Mouse (Mus musculus): Measurements from ENCODE around the gene Sars2. TPM values are rescaled to one million over a fixed set of nuclear protein-coding genes. Genes with fewer than 3 reads are reported as not detected.
A peak's percentile ranks its signal among the peaks of the same experiment; 100 is the strongest.

Gene Sars2
- polyA plus RNA-seq, 1 experiment = 11.9 TPM

GRCm38 (mm10) chr7:28733211-28733610, 8.6 kb upstream of the Sars2 start:
- no peak for TF ChIP-seq POLR2A (IDR thresholded peaks at IDR 0.05; ENCODE audit: borderline replicate concordance, control insufficient read depth, low read depth, low read length)
- TF ChIP-seq CTCF (IDR thresholded peaks at IDR 0.05; ENCODE audit: control insufficient read depth, insufficient read depth, low read length) = no peak
- no peaks in the 10 kb centered on the region; the same call in 1 of the 2 replicates for H3K4me1 ChIP-seq (ENCODE audit: control insufficient read depth, insufficient read depth, low read length)
- no peak overlapping the region for H3K27ac ChIP-seq (ENCODE audit: control insufficient read depth, insufficient read depth, low read depth, low read length, poor library complexity)
- peak overlapping the region; percentile 27 for H3K4me3 ChIP-seq (replicated peaks; ENCODE audit: control insufficient read depth, low read depth, low read length)
- 34% methylated on average over 11 of the region's 11 CpGs for WGBS

DNA sequence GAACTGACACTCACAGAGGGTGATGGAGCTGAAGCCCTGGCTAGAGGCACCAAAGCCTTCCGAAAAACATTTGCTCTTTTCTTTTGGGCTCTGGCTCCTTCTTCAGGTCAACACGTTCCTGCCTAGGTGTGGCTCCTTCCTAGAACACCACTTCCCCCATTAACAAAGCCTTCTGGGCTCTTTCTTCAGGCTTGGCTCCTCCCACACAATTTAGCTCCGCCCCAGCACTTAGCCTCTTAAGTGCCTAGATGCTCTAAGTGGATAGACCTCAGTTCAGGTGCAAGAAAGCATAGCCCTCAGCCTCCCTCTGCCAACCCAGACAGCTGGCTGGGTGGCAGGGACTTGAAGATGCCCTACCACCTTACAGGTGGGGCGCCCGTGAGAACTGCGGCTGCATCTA, 6.1 kb upstream of the Sars2 start:
- H3K4me3 ChIP-seq (replicated peaks; ENCODE audit: control insufficient read depth, low read depth, low read length) = no peak overlapping the region
- H3K4me1 ChIP-seq (ENCODE audit: control insufficient read depth, insufficient read depth, low read length) = no peaks in the 10 kb centered on the region; the same call in 1 of the 2 replicates
- H3K27ac ChIP-seq (ENCODE audit: control insufficient read depth, insufficient read depth, low read depth, low read length, poor library complexity) = no peak overlapping the region
- WGBS = 79% methylated on average over 6 of the region's 6 CpGs
- TF ChIP-seq CTCF (IDR thresholded peaks at IDR 0.05; ENCODE audit: control insufficient read depth, insufficient read depth, low read length) (no peak), POLR2A (IDR thresholded peaks at IDR 0.05; ENCODE audit: borderline replicate concordance, control insufficient read depth, low read depth, low read length) (no peak)

DNA sequence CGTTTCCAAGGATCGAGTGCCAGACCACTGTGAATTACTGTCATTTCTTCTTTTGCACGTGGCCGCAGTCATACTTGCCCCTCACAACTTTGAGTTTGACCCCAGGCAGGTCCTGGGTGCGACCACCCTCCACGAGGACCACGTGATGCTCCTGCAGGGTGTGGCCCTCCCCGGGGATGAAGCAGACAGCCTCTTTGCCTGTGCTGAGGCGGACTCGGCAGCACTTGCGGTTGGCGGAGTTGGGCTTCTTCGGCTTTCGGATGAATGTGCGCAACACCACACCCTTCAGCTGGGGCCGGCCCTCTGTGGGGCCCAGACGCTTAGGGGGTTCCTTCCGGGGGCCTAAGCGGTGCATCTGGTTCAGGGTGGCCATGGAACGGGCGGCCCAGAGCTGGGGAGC, 2.0 kb upstream of the Sars2 start:
- WGBS = 91% methylated on average over 21 of the region's 21 CpGs

GRCm38 (mm10) chr7:28740949-28741348, 843 bp upstream of the Sars2 start:
- Histone ChIP-seq H3K4me1 (ENCODE audit: control insufficient read depth, insufficient read depth, low read length) (no peaks in the 10 kb centered on the region; the same call in 1 of the 2 replicates), H3K4me3 (replicated peaks; ENCODE audit: control insufficient read depth, low read depth, low read length) (peak overlapping the region; percentile 97), H3K27ac (ENCODE audit: control insufficient read depth, insufficient read depth, low read depth, low read length, poor library complexity) (no peak overlapping the region)
- TF ChIP-seq CTCF (IDR thresholded peaks at IDR 0.05; ENCODE audit: control insufficient read depth, insufficient read depth, low read length) = no peak
- TF ChIP-seq POLR2A (IDR thresholded peaks at IDR 0.05; ENCODE audit: borderline replicate concordance, control insufficient read depth, low read depth, low read length) = no peak
- 33% methylated on average over 9 of the region's 9 CpGs for WGBS

More for the DNA sequence above, 2.0 kb upstream of the Sars2 start:
- Histone ChIP-seq H3K4me1 (ENCODE audit: control insufficient read depth, insufficient read depth, low read length) (no peaks in the 10 kb centered on the region; the same call in 1 of the 2 replicates), H3K4me3 (replicated peaks; ENCODE audit: control insufficient read depth, low read depth, low read length) (no peak overlapping the region), H3K27ac (ENCODE audit: control insufficient read depth, insufficient read depth, low read depth, low read length, poor library complexity) (no peak overlapping the region)
- TF ChIP-seq CTCF (IDR thresholded peaks at IDR 0.05; ENCODE audit: control insufficient read depth, insufficient read depth, low read length) (no peak), POLR2A (IDR thresholded peaks at IDR 0.05; ENCODE audit: borderline replicate concordance, control insufficient read depth, low read depth, low read length) (no peak)

DNA sequence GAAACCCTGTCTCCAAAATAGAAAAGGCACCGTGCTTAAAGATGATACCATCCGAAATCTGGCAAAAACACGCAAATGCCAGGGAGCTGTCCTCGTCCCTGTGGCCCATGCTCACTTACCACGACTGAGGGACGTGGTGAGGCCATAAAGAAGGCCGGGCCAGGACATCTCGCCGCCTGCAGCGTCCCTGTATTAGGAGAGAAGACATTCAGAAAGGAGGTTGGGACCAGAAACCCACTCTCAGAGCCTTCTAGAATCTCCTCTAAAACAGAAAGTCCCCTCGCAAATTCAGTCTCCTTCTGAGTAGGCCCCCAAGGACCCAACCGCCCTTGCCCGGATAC, 454 bp upstream of the Sars2 start:
- under 1% methylated on average over 13 of the region's 13 CpGs for WGBS
- no peak for TF ChIP-seq CTCF (IDR thresholded peaks at IDR 0.05; ENCODE audit: control insufficient read depth, insufficient read depth, low read length)
- TF ChIP-seq POLR2A (IDR thresholded peaks at IDR 0.05; ENCODE audit: borderline replicate concordance, control insufficient read depth, low read depth, low read length) = no peak
- Histone ChIP-seq H3K4me3 (replicated peaks; ENCODE audit: control insufficient read depth, low read depth, low read length) (peak overlapping the region; percentile 97), H3K27ac (ENCODE audit: control insufficient read depth, insufficient read depth, low read depth, low read length, poor library complexity) (peak overlapping the region; percentile 20; the same call in 1 of the 2 replicates), H3K4me1 (ENCODE audit: control insufficient read depth, insufficient read depth, low read length) (no peaks in the 10 kb centered on the region; the same call in 1 of the 2 replicates)

GRCm38 (mm10) chr7:28749935-28750334, 8.1 kb downstream of the Sars2 start:
- 92% methylated on average over 7 of the region's 7 CpGs for WGBS
- TF ChIP-seq POLR2A (IDR thresholded peaks at IDR 0.05; ENCODE audit: borderline replicate concordance, control insufficient read depth, low read depth, low read length) = no peak
- TF ChIP-seq CTCF (IDR thresholded peaks at IDR 0.05; ENCODE audit: control insufficient read depth, insufficient read depth, low read length) = no peak
- no peak overlapping the region for H3K27ac ChIP-seq (ENCODE audit: control insufficient read depth, insufficient read depth, low read depth, low read length, poor library complexity)
- H3K4me3 ChIP-seq (replicated peaks; ENCODE audit: control insufficient read depth, low read depth, low read length) = no peak overlapping the region
- H3K4me1 ChIP-seq (ENCODE audit: control insufficient read depth, insufficient read depth, low read length) = no peaks in the 10 kb centered on the region

GRCm38 (mm10) chr7:28756079-28756478, 14.3 kb downstream of the Sars2 start, which contains the start of gene Ccer2:
TSS of gene Ccer2 (plus strand) at chr7:28756174.
- TF ChIP-seq CTCF (IDR thresholded peaks at IDR 0.05; ENCODE audit: control insufficient read depth, insufficient read depth, low read length) (no peak), POLR2A (IDR thresholded peaks at IDR 0.05; ENCODE audit: borderline replicate concordance, control insufficient read depth, low read depth, low read length) (no peak)
- H3K4me3 ChIP-seq (replicated peaks; ENCODE audit: control insufficient read depth, low read depth, low read length) = no peak within 1 kb of the TSS
- 4% methylated on average over 17 of the region's 17 CpGs for WGBS
- no peaks in the 10 kb centered on the region for H3K4me1 ChIP-seq (ENCODE audit: control insufficient read depth, insufficient read depth, low read length)
- H3K27ac ChIP-seq (ENCODE audit: control insufficient read depth, insufficient read depth, low read depth, low read length, poor library complexity) = no peak within 1 kb of the TSS

GRCm38 (mm10) chr7:28758623-28759022, 16.8 kb downstream of the Sars2 start:
- TF ChIP-seq CTCF (IDR thresholded peaks at IDR 0.05; ENCODE audit: control insufficient read depth, insufficient read depth, low read length) (no peak), POLR2A (IDR thresholded peaks at IDR 0.05; ENCODE audit: borderline replicate concordance, control insufficient read depth, low read depth, low read length) (no peak)
- WGBS = 89% methylated on average over 13 of the region's 13 CpGs
- H3K27ac ChIP-seq (ENCODE audit: control insufficient read depth, insufficient read depth, low read depth, low read length, poor library complexity) = no peak overlapping the region
- H3K4me3 ChIP-seq (replicated peaks; ENCODE audit: control insufficient read depth, low read depth, low read length) = no peak overlapping the region
- H3K4me1 ChIP-seq (ENCODE audit: control insufficient read depth, insufficient read depth, low read length) = no peaks in the 10 kb centered on the region

DNA sequence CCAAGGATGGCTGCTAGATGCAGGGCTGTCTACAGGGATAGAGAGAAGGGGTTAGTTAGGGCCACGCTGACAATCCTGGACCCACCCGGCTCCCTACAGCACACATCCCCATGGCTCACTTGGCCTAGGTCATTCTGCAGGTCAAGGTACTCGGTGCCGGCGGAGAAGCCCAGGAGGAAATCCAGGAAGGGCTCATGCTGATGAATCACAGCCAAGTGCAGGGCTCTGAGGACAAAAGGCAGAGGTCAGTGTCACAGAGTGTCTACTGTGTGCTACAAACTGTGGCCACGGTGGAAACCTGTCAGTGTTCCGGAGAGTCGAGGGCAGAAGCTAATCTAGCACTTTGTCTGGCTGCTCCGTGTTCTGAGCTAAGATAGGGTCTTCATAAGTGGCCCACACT, 20.1 kb downstream of the Sars2 start:
- WGBS = 92% methylated on average over 9 of the region's 9 CpGs
- Histone ChIP-seq H3K4me3 (replicated peaks; ENCODE audit: control insufficient read depth, low read depth, low read length) (no peak overlapping the region), H3K4me1 (ENCODE audit: control insufficient read depth, insufficient read depth, low read length) (peaks cover 4% of the 10 kb centered on the region; the same call in 1 of the 2 replicates), H3K27ac (ENCODE audit: control insufficient read depth, insufficient read depth, low read depth, low read length, poor library complexity) (no peak overlapping the region)
- TF ChIP-seq CTCF (IDR thresholded peaks at IDR 0.05; ENCODE audit: control insufficient read depth, insufficient read depth, low read length) (no peak), POLR2A (IDR thresholded peaks at IDR 0.05; ENCODE audit: borderline replicate concordance, control insufficient read depth, low read depth, low read length) (no peak)

All from bone marrow, adult 2 months (tissue).